Mouse (Mus musculus) neural tube, embryonic 11.5 days (tissue): Measurements from ENCODE around the gene Akap1. TPM values are rescaled to one million over a fixed set of nuclear protein-coding genes. Genes with fewer than 3 reads are reported as not detected.
"Not testable (repeated sequence)": the region's sequence is repeated elsewhere in the genome, so short reads cannot be mapped to it uniquely, and the experiment has no call there.

Experiments used
- ATAC-seq: fragments of 200-750 bp; cut with Nextera tagmentation; 2 replicates; pipeline ENCODE4 v1.8.0; 2017; ENCODE audit warnings: moderate number of reproducible peaks, mild to moderate bottlenecking, moderate TSS enrichment, moderate library complexity; ENCODE audit not compliant: insufficient read depth, low FRiP score, low TSS enrichment
- DNase-seq: peaks from one replicate; pipeline ENCODE4 v3.0.0-alpha.2; 2015; ENCODE audit warnings: low spot score
- H3K27ac ChIP-seq: fragments of 300-500 bp; sonication (generic); 2 replicates; pipeline ENCODE4 v1.5.1; 2014; ENCODE audit warnings: low read depth, mild to moderate bottlenecking, low read length
- H3K27me3 ChIP-seq: fragments of 300-500 bp; sonication (generic); 2 replicates; pipeline ENCODE4 v1.6.1; 2014; ENCODE audit warnings: mild to moderate bottlenecking, low read length, mixed read lengths; ENCODE audit not compliant: control insufficient read depth, insufficient read depth
- H3K36me3 ChIP-seq: fragments of 300-500 bp; sonication (generic); 2 replicates; pipeline ENCODE4 v1.6.1; 2014; ENCODE audit warnings: mild to moderate bottlenecking, low read length, moderate library complexity, mixed read lengths; ENCODE audit not compliant: control insufficient read depth, insufficient read depth
- H3K4me1 ChIP-seq: fragments of 300-500 bp; sonication (generic); 2 replicates; pipeline ENCODE4 v1.6.1; 2014; ENCODE audit warnings: low read length, mixed read lengths; ENCODE audit not compliant: control insufficient read depth, insufficient read depth
- H3K4me2 ChIP-seq: fragments of 300-500 bp; sonication (generic); 2 replicates; pipeline ENCODE4 v1.6.1; 2014; ENCODE audit warnings: low read depth, mild to moderate bottlenecking, moderate library complexity
- H3K4me3 ChIP-seq: fragments of 300-500 bp; sonication (generic); 2 replicates; pipeline ENCODE4 v1.5.1; 2014; ENCODE audit warnings: low read depth, low read length
- H3K9ac ChIP-seq: fragments of 300-500 bp; sonication (generic); 2 replicates; pipeline ENCODE4 v1.6.1; 2014; ENCODE audit warnings: mild to moderate bottlenecking, low read length
- H3K9me3 ChIP-seq: fragments of 300-500 bp; sonication (generic); 2 replicates; pipeline ENCODE4 v1.6.1; 2016; ENCODE audit warnings: low read length; ENCODE audit not compliant: control insufficient read depth
- WGBS: fragments of 180-500 bp; shearing (Covaris S2); extraction: QIAGEN DNeasy Blood & Tissue Kit; methylation state at CpG from one replicate; pipeline ENCODE4 v1.1.7; 2014; 5-methylcytosine and 5-hydroxymethylcytosine counted together
- polyA plus RNA-seq: library from polyadenylated mRNA; unstranded; fragments of >200 nt; fragmentation: Nextera tagmentation; extraction: Ambion mirVana; gene quantifications from 2 replicates; pipeline ENCODE4 v1.2.1, GENCODE M21; 2014

The Akap1 gene
- polyA plus RNA-seq, 1 experiment from 2014 or later: 18.0 TPM

- H3K9ac ChIP-seq, ATAC-seq, DNase-seq, H3K36me3 ChIP-seq, H3K27ac ChIP-seq, H3K4me3 ChIP-seq, H3K9me3 ChIP-seq, H3K4me1 ChIP-seq, H3K27me3 ChIP-seq, H3K4me2 ChIP-seq: not testable (repeated sequence)
- WGBS: 91% methylated on average over 8 of the region's 12 CpGs
Measured at GRCm38 (mm10) chr11:88891446-88891845, 27.1 kb upstream of the Akap1 start.

- not testable (repeated sequence) for H3K4me3 ChIP-seq, H3K36me3 ChIP-seq, ATAC-seq, H3K4me2 ChIP-seq, H3K9ac ChIP-seq, H3K4me1 ChIP-seq, H3K9me3 ChIP-seq, DNase-seq, H3K27ac ChIP-seq, H3K27me3 ChIP-seq
- 85% methylated on average over 6 of the region's 11 CpGs for WGBS
Measured at GRCm38 (mm10) chr11:88890904-88891303, 26.5 kb upstream of the Akap1 start.

- H3K4me1 ChIP-seq: no peaks in the 10 kb centered on the region
- no peaks in the 10 kb centered on the region for H3K36me3 ChIP-seq
- H3K27ac ChIP-seq: no peak overlapping the region
- H3K9me3 ChIP-seq: no peaks in the 10 kb centered on the region
- ATAC-seq (no peak), DNase-seq (no peak)
- H3K9ac ChIP-seq: no peak overlapping the region
- no peak overlapping the region for H3K4me2 ChIP-seq
- no peak overlapping the region for H3K4me3 ChIP-seq
- WGBS: 92% methylated on average over 2 of the region's 2 CpGs
- H3K27me3 ChIP-seq: no peaks in the 10 kb centered on the region
Measured at GRCm38 (mm10) chr11:88888996-88889395, 24.6 kb upstream of the Akap1 start.

- H3K4me3 ChIP-seq: no peak overlapping the region
- no peak overlapping the region for H3K4me2 ChIP-seq
- no peak overlapping the region for H3K9ac ChIP-seq
- WGBS: 68% methylated on average over 8 of the region's 8 CpGs
- DNase-seq: no peak
- H3K27me3 ChIP-seq: no peaks in the 10 kb centered on the region
- H3K27ac ChIP-seq: no peak overlapping the region
- no peaks in the 10 kb centered on the region for H3K36me3 ChIP-seq
- no peaks in the 10 kb centered on the region for H3K4me1 ChIP-seq
- H3K9me3 ChIP-seq: no peaks in the 10 kb centered on the region
- no peak for ATAC-seq
Measured at GRCm38 (mm10) chr11:88884376-88885065, 20.1 kb upstream of the Akap1 start.

- Histone ChIP-seq H3K4me3 (no peak overlapping the region), H3K27me3 (peaks cover 5% of the 10 kb centered on the region; the same call in 1 of the 2 replicates), H3K9ac (no peak overlapping the region), H3K4me2 (no peak overlapping the region), H3K4me1 (no peaks in the 10 kb centered on the region), H3K36me3 (no peaks in the 10 kb centered on the region), H3K9me3 (no peaks in the 10 kb centered on the region), H3K27ac (no peak overlapping the region)
- 87% methylated on average over 12 of the region's 12 CpGs for WGBS
- DNase-seq: no peak
- no peak for ATAC-seq
Measured at GRCm38 (mm10) chr11:88878011-88878410, 13.6 kb upstream of the Akap1 start.

GRCm38 (mm10) chr11:88873667-88874030 is 9.3 kb upstream of the Akap1 start:
- no peaks in the 10 kb centered on the region for H3K4me1 ChIP-seq
- H3K9me3 ChIP-seq: no peaks in the 10 kb centered on the region
- peak overlapping the region; percentile 62 for H3K4me2 ChIP-seq
- peaks cover 7% of the 10 kb centered on the region; the same call in 1 of the 2 replicates for H3K27me3 ChIP-seq
- peak overlapping the region; percentile 18; the same call in 1 of the 2 replicates for H3K9ac ChIP-seq
- peak overlapping the region; percentile 26 for H3K4me3 ChIP-seq
- ATAC-seq: no peak
- no peak for DNase-seq
- WGBS: 4% methylated on average over 10 of the region's 10 CpGs
- H3K36me3 ChIP-seq: no peaks in the 10 kb centered on the region
- H3K27ac ChIP-seq: no peak overlapping the region

GRCm38 (mm10) chr11:88873027-88873666 is 8.8 kb upstream of the Akap1 start:
- Histone ChIP-seq H3K4me3 (peak overlapping the region; percentile 26), H3K9me3 (no peaks in the 10 kb centered on the region), H3K4me2 (peak overlapping the region; percentile 62), H3K36me3 (no peaks in the 10 kb centered on the region), H3K27me3 (peaks cover 7% of the 10 kb centered on the region; the same call in 1 of the 2 replicates), H3K4me1 (no peaks in the 10 kb centered on the region), H3K9ac (peak overlapping the region; percentile 18; the same call in 1 of the 2 replicates), H3K27ac (no peak overlapping the region)
- no peak for ATAC-seq
- WGBS: 6% methylated on average over 20 of the region's 20 CpGs
- DNase-seq: no peak

GRCm38 (mm10) chr11:88869443-88869842 is 5.1 kb upstream of the Akap1 start:
- Histone ChIP-seq H3K4me2 (no peak overlapping the region), H3K9ac (no peak overlapping the region), H3K9me3 (no peaks in the 10 kb centered on the region), H3K4me1 (no peaks in the 10 kb centered on the region), H3K27me3 (peaks cover 7% of the 10 kb centered on the region; the same call in 1 of the 2 replicates), H3K36me3 (no peaks in the 10 kb centered on the region), H3K27ac (no peak overlapping the region), H3K4me3 (no peak overlapping the region)
- DNase-seq (no peak), ATAC-seq (no peak)
- WGBS: 87% methylated on average over 2 of the region's 2 CpGs
